Mouse (Mus musculus) liver, embryonic 14.5 days (tissue): ENCODE data around the gene Zfp784. TPM values are rescaled to one million over a fixed set of nuclear protein-coding genes. Genes with fewer than 3 reads are reported as not detected.

Source experiments
- ATAC-seq: fragments of 200-750 bp; cut with Nextera tagmentation; 2 replicates; pipeline ENCODE4 v1.8.0; 2017; ENCODE audit warnings: moderate number of reproducible peaks, mild to moderate bottlenecking, moderate library complexity; ENCODE audit not compliant: insufficient read depth
- DNase-seq, 3 experiments: peaks; one replicate each; pipeline ENCODE4 v3.0.0-alpha.2; 2012 to 2013; ENCODE audit warnings: low read depth in 3 of 3, low spot score in 3 of 3
- H3K27ac ChIP-seq: fragments of 300-500 bp; sonication (generic); 2 replicates; pipeline ENCODE4 v1.5.1; 2014; ENCODE audit warnings: moderate library complexity, mild to moderate bottlenecking, control low read depth, inconsistent platforms
- H3K27me3 ChIP-seq: fragments of 300-500 bp; sonication (generic); 2 replicates; pipeline ENCODE4 v1.6.1; 2014; ENCODE audit warnings: mild to moderate bottlenecking, low read length, moderate library complexity; ENCODE audit not compliant: control insufficient read depth, insufficient read depth
- H3K36me3 ChIP-seq: fragments of 300-500 bp; sonication (generic); replicated peaks from 2 replicates; pipeline ENCODE4 v1.6.1; 2014; ENCODE audit warnings: low read depth; ENCODE audit not compliant: control insufficient read depth, insufficient read depth
- H3K4me1 ChIP-seq, 2 experiments: fragments of 200-500 bp in 1 of 2; fragments of 300-500 bp in 1 of 2; sonication (generic) in 1 of 2; replicated peaks; 2 replicates each; pipeline ENCODE4 v1.6.1; 2012 to 2014; ENCODE audit warnings: antibody characterized with exemption in 1 of 2, inconsistent platforms in 1 of 2, low read length in 1 of 2; ENCODE audit not compliant: control insufficient read depth in 2 of 2, insufficient read depth in 2 of 2
- H3K4me2 ChIP-seq: fragments of 300-500 bp; sonication (generic); 2 replicates; pipeline ENCODE4 v1.6.1; 2014; ENCODE audit warnings: low read depth, mild to moderate bottlenecking, control low read depth, moderate library complexity
- H3K4me3 ChIP-seq, 2 experiments: fragments of 200-500 bp in 1 of 2; fragments of 300-500 bp in 1 of 2; sonication (generic) in 1 of 2; 2 replicates each; pipeline ENCODE4 v1.5.1; 2012 to 2014; ENCODE audit warnings: low read depth in 2 of 2, low read length in 2 of 2, mild to moderate bottlenecking in 2 of 2, control low read depth in 1 of 2, inconsistent platforms in 1 of 2, moderate library complexity in 1 of 2; ENCODE audit not compliant: insufficient read depth in 1 of 2
- H3K9ac ChIP-seq: fragments of 300-500 bp; sonication (generic); replicated peaks from 2 replicates; pipeline ENCODE4 v1.6.1; 2014; ENCODE audit warnings: mild to moderate bottlenecking, control low read depth, moderate library complexity
- H3K9me3 ChIP-seq: fragments of 300-500 bp; sonication (generic); 2 replicates; pipeline ENCODE4 v1.6.1; 2016; ENCODE audit warnings: low read length, mixed read lengths; ENCODE audit not compliant: control insufficient read depth
- CTCF ChIP-seq: IDR thresholded peaks from 2 replicates; pipeline ENCODE4 v1.5.1; 2016; ENCODE audit warnings: antibody characterized with exemption, low read depth, control low read depth
- EP300 ChIP-seq: IDR thresholded peaks from 2 replicates; pipeline ENCODE4 v1.6.1; 2016; ENCODE audit warnings: antibody characterized with exemption, low read depth
- WGBS: fragments of 180-500 bp; shearing (Covaris S2); extraction: QIAGEN DNeasy Blood & Tissue Kit; methylation state at CpG from one replicate; pipeline ENCODE4 v1.1.7; 2014; ENCODE audit not compliant: insufficient replicate concordance; 5-methylcytosine and 5-hydroxymethylcytosine counted together
- polyA plus RNA-seq, 2 experiments: library from polyadenylated mRNA; depleted of rRNA in 1 of 2; stranded (reverse) in 1 of 2; unstranded in 1 of 2; fragments of >200 nt; fragmentation: Nextera tagmentation in 1 of 2; extraction: Ambion mirVana in 1 of 2; gene quantifications; 2 replicates each; pipeline versions ENCODE4 v1.2.1 to v1.2.3; 2012 to 2014

Zfp784 gene
- polyA plus RNA-seq, 2 experiments, result 0.96 to 1.0 TPM

- Histone ChIP-seq H3K36me3 (peaks cover 17% of the 10 kb centered on the region), H3K4me2 (no peak overlapping the region), H3K27ac (no peak overlapping the region), H3K9me3 (peaks cover 10% of the 10 kb centered on the region), H3K4me1 (peaks cover 9 to 17% of the 10 kb centered on the region in 2 experiments), H3K4me3 (no peak overlapping the region), H3K9ac (no peak overlapping the region), H3K27me3 (no peaks in the 10 kb centered on the region)
- no peak for DNase-seq
- 91% methylated on average over 17 of the region's 17 CpGs for WGBS
- ATAC-seq, result no peak
- no peak for TF ChIP-seq EP300
- no peak for TF ChIP-seq CTCF
These were observed 2.6 kb downstream of the Zfp784 start for GRCm38 (mm10) chr7:5035628-5036027.

- no peak for TF ChIP-seq CTCF
- TF ChIP-seq EP300, result no peak
- 64% methylated on average over 3 of the region's 3 CpGs for WGBS
- Histone ChIP-seq H3K4me2 (no peak within 1 kb of the TSS), H3K36me3 (peaks cover 32% of the 10 kb centered on the region), H3K27me3 (no peaks in the 10 kb centered on the region), H3K4me1 (peaks cover 6 to 11% of the 10 kb centered on the region in 2 experiments), H3K9me3 (peaks cover 20% of the 10 kb centered on the region), H3K27ac (no peak within 1 kb of the TSS), H3K9ac (no peak within 1 kb of the TSS), H3K4me3 (no peak within 1 kb of the TSS)
- DNase-seq, result no peak
- ATAC-seq, result no peak
These were observed 4.4 kb downstream of the Zfp784 start, which contains the start of gene 4632433K11Rik for GRCm38 (mm10) chr7:5033818-5034217. TSS of gene 4632433K11Rik (plus strand) at chr7:5034118.

- no peak overlapping the region for H3K4me3 ChIP-seq
- H3K4me2 ChIP-seq, result no peak overlapping the region
- 91% methylated on average over 46 of the region's 46 CpGs for WGBS
- DNase-seq, result no peak
- peaks cover 20% of the 10 kb centered on the region for H3K9me3 ChIP-seq
- H3K9ac ChIP-seq, result no peak overlapping the region
- ATAC-seq, result no peak
- H3K27ac ChIP-seq, result no peak overlapping the region
- TF ChIP-seq CTCF, result no peak
- no peak for TF ChIP-seq EP300
- H3K36me3 ChIP-seq, result peaks cover 32% of the 10 kb centered on the region
- H3K27me3 ChIP-seq, result no peaks in the 10 kb centered on the region
- H3K4me1 ChIP-seq, result no peaks in the 10 kb centered on the region
These were observed 6.8 kb downstream of the Zfp784 start for GRCm38 (mm10) chr7:5031496-5031895.

GRCm38 (mm10) chr7:5030554-5031275 lies 7.5 kb downstream of the Zfp784 start:
- Histone ChIP-seq H3K4me3 (no peak overlapping the region), H3K4me2 (no peak overlapping the region), H3K27ac (no peak overlapping the region), H3K9ac (no peak overlapping the region), H3K4me1 (no peaks in the 10 kb centered on the region), H3K9me3 (peaks cover 20% of the 10 kb centered on the region), H3K27me3 (no peaks in the 10 kb centered on the region), H3K36me3 (peaks cover 32% of the 10 kb centered on the region)
- no peak for ATAC-seq
- 93% methylated on average over 63 of the region's 63 CpGs for WGBS
- DNase-seq, result no peak
- no peak for TF ChIP-seq EP300
- no peak for TF ChIP-seq CTCF

GRCm38 (mm10) chr7:5029946-5030345 lies 8.3 kb downstream of the Zfp784 start:
- Histone ChIP-seq H3K9ac (no peak overlapping the region), H3K4me3 (no peak overlapping the region), H3K4me2 (no peak overlapping the region), H3K9me3 (peaks cover 20% of the 10 kb centered on the region), H3K4me1 (no peaks in the 10 kb centered on the region), H3K36me3 (peaks cover 32% of the 10 kb centered on the region), H3K27me3 (no peaks in the 10 kb centered on the region), H3K27ac (no peak overlapping the region)
- no peak for DNase-seq
- no peak for ATAC-seq
- no peak for TF ChIP-seq CTCF
- TF ChIP-seq EP300, result no peak
- WGBS, result 94% methylated on average over 21 of the region's 21 CpGs
